Mouse (Mus musculus): ENCODE data around the gene Alk.
A peak's percentile ranks its signal among the peaks of the same experiment; 100 is the strongest.

Alk gene

DNA sequence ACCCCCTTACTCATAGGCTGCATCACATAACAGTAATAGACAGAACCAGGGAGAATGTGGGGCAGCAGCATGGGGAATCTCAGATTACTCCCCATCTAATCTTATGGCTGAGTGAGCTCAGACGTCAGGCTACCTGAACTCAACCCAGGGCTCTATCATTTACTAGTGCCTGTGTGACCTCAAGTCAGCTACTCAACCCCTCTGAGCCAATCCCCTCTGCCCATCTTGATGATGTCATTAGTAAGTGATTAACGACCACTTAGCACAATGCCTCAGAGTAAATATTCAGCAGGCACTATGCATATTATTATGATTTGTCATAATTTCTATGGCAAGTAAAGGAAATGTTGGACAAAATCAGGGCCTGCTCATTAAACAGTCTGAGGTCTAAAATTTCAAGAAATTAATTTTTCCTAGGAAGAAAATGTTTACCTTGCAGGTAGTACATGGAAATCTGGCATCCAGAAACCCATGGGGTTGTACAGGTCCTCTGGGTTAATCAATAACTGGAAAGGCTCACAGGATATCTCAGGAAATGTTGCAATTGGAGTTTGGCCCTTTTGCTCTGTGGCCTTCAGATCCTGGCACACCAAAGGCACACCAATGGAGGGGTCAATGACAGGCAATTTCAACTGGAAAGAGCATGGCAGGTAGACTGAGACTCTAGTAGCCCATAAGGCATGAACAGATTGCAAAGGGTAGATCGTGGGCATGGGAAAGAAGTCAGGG lies 204.9 kb downstream of the Alk start:
- no peak for DNase-seq (ENCODE audit: low spot score)

DNA sequence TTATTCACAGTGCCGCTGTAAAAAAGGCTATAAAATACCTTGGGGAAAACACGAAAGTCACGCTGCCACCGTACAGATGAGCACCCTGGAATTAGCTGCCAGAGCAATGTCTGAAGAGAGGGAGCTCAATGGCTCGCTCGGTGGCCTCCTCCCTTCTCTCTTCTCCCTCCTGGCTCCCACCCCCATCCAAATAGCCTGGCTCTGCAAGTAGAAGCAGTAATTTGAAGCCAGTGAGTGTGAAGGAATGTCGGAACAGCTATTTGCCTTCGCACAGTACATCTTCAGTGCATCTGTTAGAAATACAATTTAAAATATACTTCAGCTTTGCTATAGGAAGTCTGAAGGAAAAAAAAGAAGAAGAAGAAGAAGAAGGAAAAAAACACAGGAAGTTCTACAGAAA lies 208.5 kb downstream of the Alk start:
- no peak for DNase-seq (ENCODE audit: low spot score)

DNA sequence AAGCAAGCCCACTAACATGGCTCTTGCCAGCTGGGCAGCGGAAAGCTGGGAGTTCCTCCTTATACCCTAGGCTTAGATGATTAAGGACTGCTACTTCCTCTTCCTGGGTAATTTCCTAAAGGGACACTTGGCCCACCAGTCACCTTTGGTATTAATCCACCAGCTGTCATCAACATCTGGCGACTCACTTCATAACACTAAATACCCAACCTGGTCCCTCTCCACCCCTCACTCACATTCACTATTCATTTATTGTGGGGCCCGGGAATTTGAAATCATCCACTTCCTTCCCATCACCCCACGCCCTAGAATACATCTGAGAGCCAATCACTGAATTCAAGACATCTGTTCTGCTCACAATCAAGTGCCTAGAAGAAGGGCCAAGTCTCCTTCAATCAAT lies 235.4 kb downstream of the Alk start:
- no peak for DNase-seq (ENCODE audit: low spot score)

DNA sequence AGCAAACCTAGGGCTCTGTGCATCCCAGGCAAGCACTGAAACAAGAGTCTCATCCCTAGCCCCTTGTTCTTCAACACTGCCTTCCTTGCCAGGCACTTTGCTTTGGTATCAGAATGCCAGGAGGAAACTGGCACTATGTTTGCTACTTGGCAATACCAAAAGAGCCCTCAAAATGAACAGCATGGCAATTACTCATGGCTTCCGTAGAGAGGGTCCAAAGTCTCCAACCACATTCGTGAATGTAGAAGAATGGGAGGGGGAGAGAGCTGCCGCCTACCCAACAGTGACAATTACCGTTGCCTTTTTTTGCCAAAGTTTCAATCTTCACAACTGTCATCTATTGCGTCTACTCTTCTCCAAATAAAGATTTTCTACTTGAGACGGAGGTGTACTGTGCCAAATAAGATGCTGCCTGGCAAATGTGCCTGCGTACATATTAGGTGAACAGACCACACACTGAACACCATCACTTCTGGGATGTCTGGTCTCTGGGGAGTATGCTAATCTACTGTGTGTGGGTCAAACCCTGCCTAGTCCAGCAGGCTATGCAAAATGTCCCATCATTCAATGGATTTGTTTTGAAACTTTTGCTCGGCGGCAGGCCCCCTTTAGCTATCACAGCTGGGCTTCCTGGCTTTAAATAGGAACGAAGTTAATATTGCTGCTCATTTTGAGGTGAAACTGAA lies 241.5 kb downstream of the Alk start:
- DNase-seq (ENCODE audit: low spot score) = no peak

DNA sequence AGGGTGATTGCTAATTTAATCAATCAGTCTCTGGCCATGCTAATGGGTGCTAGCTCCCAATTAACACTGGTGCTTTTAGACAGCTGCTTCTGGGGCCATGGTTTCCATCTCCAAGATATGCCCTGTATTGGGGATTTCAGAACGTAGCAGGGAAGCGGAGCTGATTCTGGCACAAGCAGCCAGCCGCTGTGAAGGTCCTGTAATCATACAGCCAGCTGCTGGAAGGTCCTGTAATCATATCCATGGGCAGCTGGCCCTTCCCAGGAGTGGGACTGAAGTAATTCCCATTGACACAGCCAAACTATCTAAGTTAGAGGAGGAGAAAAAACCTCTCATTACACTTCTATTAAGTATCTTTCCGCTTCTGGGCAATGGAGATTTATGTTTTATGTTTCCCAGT lies 242.5 kb downstream of the Alk start:
- DNase-seq (ENCODE audit: low spot score) = no peak

DNA sequence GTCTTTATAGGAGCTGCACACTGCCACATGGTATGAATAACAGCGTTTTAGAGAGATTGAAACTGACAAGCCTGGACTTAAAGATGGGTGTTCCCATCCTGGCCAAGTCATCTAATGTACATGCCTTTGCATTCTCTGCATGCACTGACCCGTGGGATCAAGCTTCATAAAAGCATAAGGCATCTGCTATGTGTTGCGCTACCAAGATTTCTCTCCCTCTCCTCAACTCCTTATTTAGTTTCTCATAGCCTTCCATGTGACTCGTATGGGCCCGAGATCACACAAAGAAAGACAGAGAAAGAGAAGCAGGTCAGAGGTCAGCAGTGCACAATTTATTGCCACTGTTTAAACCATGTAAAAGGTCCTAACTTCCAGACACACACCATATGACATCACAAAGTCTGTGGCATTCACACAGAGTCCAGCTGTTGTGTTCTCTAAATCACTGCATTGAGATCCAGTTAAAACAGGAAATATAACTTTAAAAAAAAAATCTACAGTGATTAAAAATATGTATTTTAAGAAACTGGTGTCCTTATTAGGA lies 247.6 kb downstream of the Alk start:
- no peak for DNase-seq (ENCODE audit: low spot score)

DNA sequence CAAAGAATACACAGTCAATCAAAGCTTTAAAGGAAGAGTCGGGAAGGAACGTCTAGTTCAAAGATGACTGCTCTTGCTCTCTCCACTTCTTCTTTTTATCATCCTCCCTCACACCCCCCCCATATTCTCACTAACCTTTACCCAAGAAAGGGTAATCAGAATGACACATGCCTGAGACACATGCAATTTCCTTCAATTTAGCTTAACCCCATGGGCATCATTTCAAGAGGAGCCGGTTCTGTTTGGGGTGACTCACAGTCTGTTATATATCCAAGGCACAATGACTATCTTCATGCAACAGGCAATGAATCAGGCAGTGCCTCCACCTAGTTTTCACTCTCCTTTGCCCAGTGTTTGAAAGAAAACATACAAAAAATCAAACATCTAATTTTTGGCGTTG lies 265.0 kb downstream of the Alk start:
- DNase-seq (ENCODE audit: low spot score) = no peak

DNA sequence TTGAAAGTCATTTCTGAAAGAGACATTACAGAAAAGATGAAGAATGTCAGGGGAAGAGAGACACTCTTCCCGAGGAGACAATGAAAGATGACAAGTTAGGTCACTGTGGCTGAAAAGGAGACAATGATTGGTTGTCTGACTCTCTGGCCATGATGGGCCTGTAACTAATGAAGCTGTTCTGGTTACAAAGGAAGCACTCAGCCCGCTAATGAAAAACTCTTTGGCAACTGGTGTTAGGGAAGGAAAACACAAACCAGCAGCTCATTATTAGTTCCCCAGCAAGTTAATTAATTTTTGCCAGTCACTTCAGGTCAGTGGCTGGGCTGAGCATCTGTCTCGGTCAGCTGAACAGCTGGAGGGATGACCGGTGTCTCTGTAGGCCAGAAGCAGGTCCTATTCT lies 271.5 kb downstream of the Alk start:
- no peak for DNase-seq (ENCODE audit: low spot score)

DNA sequence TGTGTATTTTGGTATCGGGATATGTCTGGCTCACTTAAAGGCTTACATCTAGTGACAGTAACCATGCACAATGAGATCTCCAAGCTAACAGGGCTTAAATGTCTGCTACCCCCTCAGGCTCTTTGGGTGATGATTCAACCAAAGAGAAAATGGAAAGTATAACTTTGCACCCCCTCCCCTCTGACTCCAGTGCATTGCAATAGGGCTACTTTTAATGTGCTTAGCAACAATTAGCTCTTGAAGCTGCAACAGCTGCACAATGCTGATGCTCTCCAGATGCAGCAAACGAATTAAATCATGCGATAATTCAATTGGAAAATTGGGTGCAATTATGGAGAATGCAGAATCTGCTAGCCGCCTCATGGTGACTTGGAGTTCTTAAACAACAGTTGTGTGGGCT lies 278.5 kb downstream of the Alk start:
- DNase-seq (ENCODE audit: low spot score) = no peak

DNA sequence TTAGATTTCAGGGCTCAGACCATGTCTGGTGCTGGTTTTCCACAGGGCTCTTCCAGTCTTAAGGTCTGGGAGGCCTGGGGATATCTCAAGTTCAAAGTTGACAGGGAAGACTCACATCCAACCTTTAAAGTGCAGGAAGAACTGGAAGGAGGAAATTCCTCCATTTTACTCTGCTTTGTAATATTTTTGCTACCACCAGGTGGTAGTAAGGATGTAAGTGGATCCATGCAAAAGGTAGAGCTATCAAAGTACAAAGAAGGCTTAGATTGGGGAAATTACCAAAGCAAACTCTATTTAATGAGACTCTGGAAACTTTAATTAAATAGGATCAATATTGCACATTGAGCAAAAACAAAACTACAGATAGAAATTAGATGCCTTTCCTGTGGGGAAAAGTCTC lies 284.9 kb downstream of the Alk start:
- DNase-seq (ENCODE audit: low spot score) = no peak

DNA sequence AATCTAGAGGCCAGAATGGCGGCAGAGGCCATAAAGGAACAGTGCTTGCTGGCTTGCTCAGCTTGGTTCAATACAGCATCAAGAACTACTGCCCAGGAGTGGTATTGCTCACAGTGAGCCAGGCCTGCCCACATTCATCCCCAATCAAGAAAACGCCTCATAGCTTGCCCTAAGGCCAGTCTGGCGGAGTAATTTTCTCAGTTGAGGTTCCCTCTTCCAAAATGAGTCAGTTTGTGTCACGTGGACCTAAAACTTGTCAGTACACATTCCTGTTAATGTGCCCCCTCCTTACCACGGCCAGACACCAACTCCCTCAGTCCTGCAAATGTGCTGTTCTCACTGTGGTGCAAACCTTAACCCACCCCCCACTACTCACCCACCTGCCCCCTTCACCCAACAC lies 304.8 kb downstream of the Alk start:
- no peak for DNase-seq (ENCODE audit: low spot score)

DNA sequence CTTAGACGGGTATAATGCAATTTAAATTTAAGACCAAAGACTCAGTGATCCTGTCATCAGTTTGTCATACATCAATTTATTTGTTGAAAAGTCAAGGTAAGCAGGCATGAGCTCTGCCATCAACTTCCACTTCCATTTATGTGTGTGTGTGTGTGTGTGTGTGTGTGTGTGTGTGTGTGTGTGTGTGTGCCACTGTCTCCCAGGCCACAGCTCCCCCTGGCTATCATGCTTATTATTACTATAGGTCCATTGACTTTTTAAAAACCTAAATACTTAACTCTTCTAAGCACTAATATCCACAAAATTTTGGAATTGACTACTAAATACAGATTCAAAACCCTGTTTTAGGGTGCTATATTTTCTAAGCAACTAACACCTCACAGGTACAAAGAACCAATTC lies 308.1 kb downstream of the Alk start:
- DNase-seq (ENCODE audit: low spot score) = no peak

DNA sequence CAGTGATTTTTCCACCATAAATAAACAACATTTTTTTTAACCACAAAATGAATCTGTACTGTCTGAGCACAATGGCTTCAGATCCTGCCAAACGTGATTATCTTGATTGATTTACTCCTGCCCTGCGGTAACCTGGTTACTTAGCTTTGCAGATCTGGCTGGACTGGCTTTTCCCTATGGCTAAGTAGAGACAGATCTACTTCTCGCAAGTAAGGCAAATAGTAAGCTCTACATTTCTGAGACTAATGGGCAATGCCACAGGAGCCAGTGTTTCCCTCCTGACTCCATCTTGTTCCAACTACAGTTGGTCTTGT lies 311.2 kb downstream of the Alk start:
- no peak for DNase-seq (ENCODE audit: low spot score)

DNA sequence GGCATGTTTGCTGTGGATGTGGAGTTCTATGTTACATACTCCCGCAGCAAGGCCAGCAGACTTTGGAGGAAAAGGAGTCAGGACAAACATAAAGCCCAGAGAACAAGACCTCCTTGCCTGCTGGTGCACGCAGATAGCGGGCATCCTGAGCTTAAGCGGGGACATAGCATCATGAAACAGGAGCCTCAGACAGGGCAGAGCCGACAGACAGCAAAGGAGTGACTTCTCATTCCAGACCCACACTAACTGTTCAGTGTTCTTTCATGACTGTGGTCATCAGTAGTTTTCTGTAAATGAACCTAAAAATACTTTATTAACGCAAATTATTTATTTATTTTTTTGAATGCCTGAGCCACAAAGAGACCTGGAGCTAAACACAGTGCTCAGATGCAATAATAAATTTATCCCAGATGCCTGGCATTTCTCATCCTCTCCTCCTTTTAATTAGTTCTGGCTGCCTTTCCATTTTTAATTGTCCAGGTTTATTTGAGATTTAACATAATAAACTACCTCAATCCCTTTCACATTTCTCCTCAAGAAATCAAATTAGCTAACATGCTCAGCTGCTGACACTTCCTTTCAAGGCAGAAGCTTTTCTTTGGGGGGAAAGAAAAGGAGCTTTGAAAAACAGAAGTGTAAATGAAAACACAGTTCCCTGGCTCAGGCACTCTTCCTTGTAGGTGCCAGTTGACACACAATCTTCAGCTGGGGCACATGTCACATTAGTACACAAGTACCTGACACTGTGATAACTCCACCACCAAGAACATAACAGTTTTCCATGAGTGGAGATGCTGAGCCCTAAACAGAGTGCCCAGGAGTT lies 311.8 kb downstream of the Alk start:
- DNase-seq (ENCODE audit: low spot score) = no peak

DNA sequence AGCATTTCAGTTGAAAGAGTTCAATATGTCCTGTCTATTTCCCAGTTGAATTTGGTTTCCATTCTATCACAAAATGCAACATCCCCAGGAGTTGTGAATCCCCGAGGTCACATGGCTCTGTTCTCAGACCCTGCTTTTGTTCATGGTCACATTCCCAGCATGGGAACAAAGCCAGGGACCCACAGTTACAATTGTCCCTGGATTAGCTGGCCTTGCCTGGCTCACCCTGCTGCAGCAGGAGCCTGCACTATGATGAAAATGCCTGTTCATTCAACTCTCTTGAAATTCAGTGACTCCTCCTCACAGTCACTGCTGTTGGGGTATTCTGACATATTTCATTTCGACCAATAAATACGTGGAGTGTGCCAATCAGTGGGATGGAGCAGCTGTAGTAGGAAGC lies 318.5 kb downstream of the Alk start:
- no peak for DNase-seq (ENCODE audit: low spot score)

DNA sequence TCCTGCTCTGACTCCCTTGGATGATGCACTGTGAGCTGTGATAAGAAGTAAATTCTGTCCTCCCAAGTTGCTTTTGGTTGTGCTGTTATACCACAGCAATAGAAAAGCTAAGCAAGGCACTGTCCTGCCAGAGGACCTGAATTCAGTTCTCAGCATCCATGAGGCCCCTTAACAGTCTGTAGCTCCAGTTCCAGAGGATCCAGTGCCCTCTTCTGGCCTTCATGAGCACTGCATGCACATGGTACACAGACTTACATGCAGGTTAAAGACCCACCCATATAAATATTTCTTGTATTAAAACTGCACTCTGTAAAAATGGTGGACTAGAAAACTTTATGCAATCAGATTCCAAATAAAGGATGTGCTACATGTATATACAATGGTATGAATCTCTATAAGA lies 326.1 kb downstream of the Alk start:
- DNase-seq (ENCODE audit: low spot score) = no peak

DNA sequence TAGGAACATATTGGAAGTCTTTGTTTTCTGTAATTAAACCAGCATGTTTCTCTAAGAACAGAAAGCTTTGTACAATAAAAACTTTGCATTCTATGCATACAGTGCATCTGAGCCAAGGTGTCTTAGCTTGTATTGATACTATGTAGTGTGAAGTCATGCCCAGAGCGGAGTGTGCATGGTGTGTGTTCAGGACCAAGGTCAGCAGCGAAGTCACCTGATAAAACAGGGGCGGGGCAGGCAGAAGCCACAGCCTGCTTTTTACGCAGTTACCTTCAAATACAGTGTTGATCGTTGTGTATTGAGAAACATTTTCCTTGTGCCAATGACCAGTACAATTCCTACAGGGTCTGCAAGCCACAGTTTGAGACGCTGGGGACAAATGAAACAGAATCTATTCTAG lies 327.6 kb downstream of the Alk start:
- no peak for DNase-seq (ENCODE audit: low spot score)

DNA sequence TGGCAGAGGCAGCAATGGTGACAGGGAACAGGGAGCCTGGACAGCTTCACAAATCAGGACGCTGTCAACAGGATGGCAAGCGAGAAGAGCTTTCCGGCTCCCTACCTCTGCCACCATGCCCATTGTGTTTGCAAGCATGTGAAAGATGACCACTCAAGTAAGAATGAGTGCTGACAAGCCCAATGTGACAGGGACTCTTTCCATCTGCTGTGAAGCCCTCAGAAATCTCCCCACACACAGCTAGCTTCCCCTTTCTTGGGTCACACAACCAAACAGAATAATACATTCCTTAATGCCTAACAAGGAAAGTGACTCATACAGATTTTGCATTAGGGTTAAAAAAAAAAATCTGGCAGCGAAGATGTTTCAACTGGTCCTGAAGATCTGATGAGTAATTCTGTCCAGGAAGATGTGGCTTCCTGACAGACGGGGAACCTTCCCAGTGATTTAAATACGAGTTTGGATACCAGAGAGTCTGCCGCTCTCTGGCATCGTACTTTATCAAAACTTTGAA lies 329.0 kb downstream of the Alk start:
- DNase-seq (ENCODE audit: low spot score) = no peak

DNA sequence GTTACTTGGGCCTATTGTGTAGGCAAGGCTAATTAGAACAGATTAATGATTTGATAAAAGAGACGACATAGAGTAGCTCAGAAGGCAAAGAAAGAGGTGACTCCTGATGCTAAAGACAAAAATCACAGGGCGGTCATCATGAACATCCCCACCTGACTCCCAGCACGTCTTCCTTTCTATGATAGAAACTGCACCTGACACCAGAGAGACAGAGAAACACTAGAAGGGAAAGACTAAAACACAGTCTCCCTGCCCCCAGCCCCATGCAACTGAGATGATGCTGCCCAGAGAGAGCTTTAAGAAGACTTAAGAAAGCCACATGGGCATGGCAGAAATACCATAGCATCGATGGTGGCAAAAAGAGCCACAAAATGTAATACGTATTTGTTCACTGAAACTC lies 330.2 kb downstream of the Alk start:
- DNase-seq (ENCODE audit: low spot score) = no peak

DNA sequence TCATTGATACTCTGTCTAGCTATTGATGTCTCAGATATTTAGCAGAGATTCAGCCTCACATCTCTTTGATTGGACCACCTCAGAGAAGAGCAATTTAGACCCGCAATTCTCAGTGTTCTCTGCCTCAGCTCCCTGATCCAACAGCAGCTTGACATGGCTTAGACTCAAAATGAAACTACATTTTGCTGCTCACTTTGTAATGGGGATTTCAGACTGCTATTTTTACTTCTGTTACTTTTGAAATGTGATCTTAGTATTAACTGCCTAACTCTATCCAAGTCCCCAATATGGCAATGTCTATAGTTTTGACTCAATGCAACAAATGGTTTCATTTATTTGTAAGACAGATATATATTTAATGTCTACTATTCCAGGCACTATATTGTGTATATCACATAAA lies 332.8 kb downstream of the Alk start:
- DNase-seq (ENCODE audit: low spot score) = no peak

DNA sequence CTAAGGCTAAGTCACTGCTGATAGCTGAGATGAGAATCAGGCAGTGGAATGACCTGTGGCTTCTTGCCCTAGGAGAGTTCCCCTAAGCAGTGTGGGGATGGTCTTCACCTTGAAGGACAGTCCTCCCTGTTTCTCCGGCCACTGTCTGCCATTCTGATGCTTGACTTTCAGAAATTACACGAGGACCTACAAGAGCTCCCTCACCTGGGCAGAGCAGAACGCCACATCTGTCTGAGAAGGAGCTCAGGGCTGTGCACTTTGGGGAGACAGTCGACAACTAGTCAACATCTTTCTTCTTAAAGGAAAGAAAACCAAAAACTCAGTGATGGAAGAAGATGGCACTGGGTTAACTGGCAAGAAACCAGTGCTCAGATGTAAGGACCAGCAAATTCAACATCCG lies 335.9 kb downstream of the Alk start:
- DNase-seq (ENCODE audit: low spot score) = no peak

DNA sequence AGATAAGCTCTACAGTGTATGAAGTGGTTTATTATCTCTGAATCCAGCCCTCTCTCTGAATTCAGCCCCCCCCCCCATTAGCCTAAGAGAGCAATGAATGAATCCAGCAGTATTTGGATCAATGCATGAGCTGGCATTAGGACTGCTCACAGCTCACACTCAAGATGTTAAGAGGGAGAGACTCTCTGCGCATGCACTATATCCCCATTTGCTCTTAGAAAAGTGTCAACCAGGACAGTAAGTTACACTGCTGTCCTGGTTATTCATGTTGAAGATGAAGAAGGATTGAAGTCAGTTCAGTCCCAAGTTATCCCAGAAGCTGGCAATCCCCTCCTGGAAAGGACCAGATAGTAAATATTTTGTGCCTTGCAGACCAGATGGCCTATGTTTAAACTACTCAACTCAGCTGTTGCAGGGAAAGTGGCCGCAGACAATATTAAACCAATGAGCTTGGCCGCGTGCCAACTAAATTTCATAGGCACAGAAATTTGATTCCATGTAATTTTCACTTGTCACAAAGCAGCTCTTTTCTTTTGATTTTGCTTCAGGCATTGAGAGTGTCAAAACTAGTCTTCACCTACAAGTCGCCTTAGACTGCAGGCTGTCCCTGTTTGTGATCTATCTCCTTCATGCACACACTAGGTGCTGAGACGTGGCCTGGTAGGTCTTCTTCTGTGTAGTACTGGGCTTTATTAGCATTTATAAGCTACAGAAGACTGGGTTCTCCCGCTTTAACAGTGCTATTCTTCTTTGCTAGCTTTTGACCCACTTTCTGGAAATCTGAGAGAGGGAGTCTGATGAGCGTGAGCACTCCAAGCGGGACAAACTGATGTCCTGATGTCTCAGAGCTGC lies 339.0 kb downstream of the Alk start:
- peak; percentile 46 for DNase-seq (ENCODE audit: low spot score)

Data from testis, postnatal 10 days (tissue).